Mouse (Mus musculus): ENCODE measurements around the gene Rin3. TPM values are rescaled to one million over a fixed set of nuclear protein-coding genes. Genes with fewer than 3 reads are reported as not detected.

Gene Rin3
- polyA plus RNA-seq, 1 experiment from 2014 or later, result 10.2 TPM

DNA sequence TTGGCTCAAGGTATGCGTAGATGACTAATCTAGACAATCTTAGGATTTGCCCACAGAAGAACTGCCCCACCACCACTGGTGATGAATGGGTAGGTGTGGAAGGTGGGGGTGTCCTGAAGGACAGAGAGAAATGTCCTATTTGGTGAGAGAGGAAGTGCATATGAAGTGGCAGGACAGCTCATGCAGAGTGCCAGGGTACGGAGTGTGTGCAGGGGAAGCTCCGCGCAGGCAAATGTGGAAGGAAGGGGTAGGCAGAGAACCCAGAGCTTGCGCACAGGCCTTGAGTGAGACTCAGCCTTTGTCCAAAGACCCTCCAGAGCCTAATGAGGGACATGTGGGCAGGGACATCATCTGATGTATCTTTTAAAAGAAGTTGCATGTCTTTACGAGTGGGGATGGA, 57.6 kb downstream of the Rin3 start:
- ATAC-seq (ENCODE audit: extremely low read depth, insufficient number of reproducible peaks, low FRiP score, low TSS enrichment), result no peak
- no peak overlapping the region for H3K9ac ChIP-seq
- H3K9me3 ChIP-seq, result no peaks in the 10 kb centered on the region
- no peak overlapping the region for H3K4me3 ChIP-seq
- no peak overlapping the region for H3K4me2 ChIP-seq
- H3K4me1 ChIP-seq, result peaks cover 40% of the 10 kb centered on the region
- peaks cover 9% of the 10 kb centered on the region for H3K36me3 ChIP-seq
- no peak overlapping the region for H3K27ac ChIP-seq (replicated peaks)
- WGBS, result 85% methylated on average over 6 of the region's 6 CpGs
- H3K27me3 ChIP-seq (replicated peaks), result no peaks in the 10 kb centered on the region

DNA sequence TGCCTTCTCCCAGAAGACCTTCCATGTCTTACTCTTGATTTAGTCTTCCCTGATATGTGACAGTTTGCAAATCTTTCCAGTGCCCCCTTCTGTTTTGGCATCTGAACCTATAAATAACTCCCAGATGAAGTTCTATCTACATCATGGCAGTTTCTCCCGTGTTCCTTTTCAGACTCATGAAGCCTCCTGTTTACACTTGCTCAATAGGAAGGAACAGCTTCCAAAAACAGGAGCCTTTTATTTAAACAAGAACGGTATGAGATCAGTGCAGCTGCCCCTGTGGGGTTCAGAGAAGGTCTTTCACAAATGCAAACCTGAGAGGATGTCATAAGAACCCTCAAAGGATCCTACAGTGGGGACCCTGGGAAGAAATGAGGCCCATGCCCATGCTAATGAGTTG, 59.3 kb downstream of the Rin3 start:
- peaks cover 42% of the 10 kb centered on the region for H3K4me1 ChIP-seq
- H3K9ac ChIP-seq, result no peak overlapping the region; the same call in 1 of the 2 replicates
- ATAC-seq (ENCODE audit: extremely low read depth, insufficient number of reproducible peaks, low FRiP score, low TSS enrichment), result no peak
- no peaks in the 10 kb centered on the region for H3K9me3 ChIP-seq
- peaks cover 15% of the 10 kb centered on the region for H3K36me3 ChIP-seq
- H3K4me2 ChIP-seq, result no peak overlapping the region
- no peak overlapping the region for H3K4me3 ChIP-seq
- no peak overlapping the region for H3K27ac ChIP-seq (replicated peaks)
- H3K27me3 ChIP-seq (replicated peaks), result no peaks in the 10 kb centered on the region
- 20% methylated on average over 2 of the region's 2 CpGs for WGBS

DNA sequence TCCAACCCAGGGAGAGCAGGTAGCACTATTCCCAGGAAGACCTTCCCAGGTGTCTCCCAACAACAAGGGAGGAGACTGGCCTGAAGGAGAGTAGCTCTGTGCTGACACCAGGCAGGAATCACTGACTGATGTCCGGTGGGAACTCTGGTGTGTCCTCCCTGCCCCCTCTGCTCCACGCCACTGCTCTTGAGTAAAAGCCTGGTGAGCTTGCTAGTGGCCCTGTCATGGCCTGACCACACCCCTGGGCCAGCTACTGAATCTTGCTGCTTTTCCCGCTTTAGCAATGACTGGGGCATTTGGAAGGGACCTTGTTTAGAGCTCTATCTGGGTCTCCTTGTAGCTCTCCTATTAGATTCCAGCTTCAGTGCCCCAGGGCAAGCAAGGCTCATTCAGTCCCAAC, 59.8 kb downstream of the Rin3 start:
- Histone ChIP-seq H3K27ac (replicated peaks) (peak overlapping the region; percentile 25; the same call in 1 of the 2 replicates), H3K9ac (peak overlapping the region; percentile 24; the same call in 1 of the 2 replicates), H3K4me1 (peaks cover 42% of the 10 kb centered on the region), H3K4me3 (no peak overlapping the region), H3K4me2 (no peak overlapping the region), H3K36me3 (peaks cover 15% of the 10 kb centered on the region), H3K27me3 (replicated peaks) (no peaks in the 10 kb centered on the region), H3K9me3 (no peaks in the 10 kb centered on the region)
- ATAC-seq (ENCODE audit: extremely low read depth, insufficient number of reproducible peaks, low FRiP score, low TSS enrichment), result no peak
- 43% methylated on average over 3 of the region's 3 CpGs for WGBS

DNA sequence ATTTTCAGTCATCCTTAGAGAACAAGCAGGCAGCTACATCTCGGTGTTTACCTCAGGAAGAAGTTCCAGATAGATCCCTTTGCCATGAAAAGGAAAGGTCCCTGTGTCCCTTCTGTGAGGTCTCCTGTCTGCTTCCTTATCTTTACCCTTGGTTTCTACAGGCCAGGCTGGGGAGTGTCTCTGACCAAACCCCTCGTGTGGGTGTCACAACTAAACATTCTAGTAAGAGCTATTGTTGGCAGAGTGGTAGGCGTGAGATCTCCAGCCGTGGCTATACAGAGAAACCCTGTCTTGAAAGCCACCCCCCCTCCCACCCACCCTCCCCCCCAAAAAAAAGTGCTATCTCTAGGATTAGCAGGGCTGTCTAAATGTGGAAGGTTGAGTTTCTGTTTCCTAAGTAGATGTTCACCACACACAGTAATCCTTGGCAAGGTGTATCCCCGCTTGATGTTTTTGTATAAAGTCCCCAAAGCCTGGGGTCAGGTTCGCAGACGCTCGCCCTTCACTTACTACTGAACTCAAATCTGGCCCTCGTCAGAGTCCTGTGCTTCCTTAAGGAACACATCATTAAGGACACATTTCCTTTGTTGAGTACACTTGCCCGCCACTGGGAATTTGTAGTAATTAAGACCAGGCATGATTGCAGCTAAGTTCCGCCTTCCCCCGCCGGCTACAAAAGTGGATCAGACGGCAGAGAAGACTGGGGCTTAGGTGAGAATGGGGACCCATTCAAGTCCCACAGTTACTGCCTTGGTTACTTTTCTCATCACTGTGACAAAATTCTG, 62.4 kb downstream of the Rin3 start:
- H3K27me3 ChIP-seq (replicated peaks), result no peaks in the 10 kb centered on the region
- H3K9ac ChIP-seq, result no peak overlapping the region
- ATAC-seq (ENCODE audit: extremely low read depth, insufficient number of reproducible peaks, low FRiP score, low TSS enrichment), result no peak
- WGBS, result 51% methylated on average over 14 of the region's 14 CpGs
- peaks cover 42% of the 10 kb centered on the region for H3K4me1 ChIP-seq
- no peaks in the 10 kb centered on the region for H3K9me3 ChIP-seq
- H3K4me3 ChIP-seq, result no peak overlapping the region
- H3K4me2 ChIP-seq, result no peak overlapping the region
- H3K36me3 ChIP-seq, result peaks cover 9% of the 10 kb centered on the region
- 0 out of 2 replicates have a peak overlapping the region, but pooled peaks have one; percentile 20 for H3K27ac ChIP-seq (replicated peaks)

DNA sequence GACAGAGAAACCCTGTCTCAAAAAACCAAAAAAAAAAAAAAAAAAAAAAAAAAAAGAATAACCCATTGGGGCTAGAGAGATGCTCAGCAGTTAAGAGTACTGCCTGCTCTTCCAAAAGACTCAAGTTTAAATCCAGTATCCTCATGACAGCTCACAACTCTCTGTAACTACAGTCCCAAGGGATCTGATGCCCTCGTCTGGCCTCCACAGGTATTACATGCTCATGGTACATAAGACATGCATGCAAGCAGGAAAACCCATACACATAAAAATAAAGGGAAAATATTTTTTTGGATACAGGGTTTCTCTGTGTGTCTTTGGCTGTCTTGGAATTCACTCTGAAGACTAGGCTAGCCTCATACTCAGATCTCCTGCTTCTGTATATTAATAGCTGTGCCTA, 63.7 kb downstream of the Rin3 start:
- Histone ChIP-seq H3K4me3 (no peak overlapping the region), H3K36me3 (peaks cover 16% of the 10 kb centered on the region), H3K4me2 (no peak overlapping the region), H3K27ac (replicated peaks) (no peak overlapping the region), H3K27me3 (replicated peaks) (no peaks in the 10 kb centered on the region), H3K9ac (no peak overlapping the region), H3K4me1 (peaks cover 40% of the 10 kb centered on the region), H3K9me3 (no peaks in the 10 kb centered on the region)
- 15% methylated on average over 1 of the region's 1 CpGs for WGBS
- ATAC-seq (ENCODE audit: extremely low read depth, insufficient number of reproducible peaks, low FRiP score, low TSS enrichment), result no peak

DNA sequence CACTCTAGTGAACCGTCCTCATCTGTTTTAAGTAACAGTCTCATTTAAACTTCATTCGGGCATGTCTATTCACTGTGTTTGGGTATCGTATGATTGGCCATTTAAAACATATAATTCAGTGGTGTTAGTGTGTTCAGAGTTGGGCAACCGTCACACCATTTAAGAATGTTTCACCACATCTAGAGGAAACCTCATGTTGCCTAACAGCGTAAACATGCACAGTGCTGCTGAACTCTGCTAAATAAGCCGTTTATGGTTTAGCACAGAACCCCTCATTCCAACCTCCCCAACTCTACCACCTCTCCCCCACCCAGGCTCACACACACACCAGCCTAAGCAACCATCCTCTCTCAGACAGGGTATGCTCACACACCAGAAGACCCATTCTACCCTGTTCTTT, 65.6 kb downstream of the Rin3 start:
- 88% methylated on average over 6 of the region's 6 CpGs for WGBS
- H3K4me1 ChIP-seq, result peaks cover 20% of the 10 kb centered on the region
- no peak for ATAC-seq (ENCODE audit: extremely low read depth, insufficient number of reproducible peaks, low FRiP score, low TSS enrichment)

DNA sequence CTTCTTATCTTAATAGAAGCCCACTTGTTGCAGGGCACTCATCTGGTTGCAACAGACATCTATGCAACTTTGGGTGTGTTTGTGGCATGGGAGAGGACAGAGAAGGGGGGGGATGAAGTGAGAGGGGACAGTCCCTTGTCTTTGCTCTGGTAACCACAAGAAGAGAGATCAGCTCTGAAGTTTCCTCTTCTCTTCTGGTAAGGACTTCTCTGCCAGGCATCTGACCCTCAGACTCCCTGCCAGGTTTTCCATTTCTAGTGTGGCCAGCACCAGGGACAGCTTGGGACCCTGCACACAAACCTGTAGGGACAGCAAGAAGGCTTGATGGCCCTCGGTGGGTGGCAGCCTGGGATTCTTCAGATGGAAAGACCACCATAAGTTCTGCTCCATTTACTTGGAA, 68.1 kb downstream of the Rin3 start:
- no peaks in the 10 kb centered on the region for H3K9me3 ChIP-seq
- H3K4me3 ChIP-seq, result no peak overlapping the region
- no peak overlapping the region for H3K27ac ChIP-seq (replicated peaks)
- H3K36me3 ChIP-seq, result peaks cover 41% of the 10 kb centered on the region
- no peaks in the 10 kb centered on the region for H3K27me3 ChIP-seq (replicated peaks)
- no peak for ATAC-seq (ENCODE audit: extremely low read depth, insufficient number of reproducible peaks, low FRiP score, low TSS enrichment)
- no peak overlapping the region for H3K4me2 ChIP-seq
- H3K4me1 ChIP-seq, result no peaks in the 10 kb centered on the region
- WGBS, result 76% methylated on average over 1 of the region's 1 CpGs
- no peak overlapping the region for H3K9ac ChIP-seq

More for the DNA sequence above, 65.6 kb downstream of the Rin3 start:
- H3K27me3 ChIP-seq (replicated peaks), result no peaks in the 10 kb centered on the region
- H3K4me3 ChIP-seq, result no peak overlapping the region
- H3K36me3 ChIP-seq, result peaks cover 34% of the 10 kb centered on the region
- H3K9me3 ChIP-seq, result no peaks in the 10 kb centered on the region
- no peak overlapping the region for H3K4me2 ChIP-seq
- no peak overlapping the region for H3K9ac ChIP-seq
- no peak overlapping the region for H3K27ac ChIP-seq (replicated peaks)

DNA sequence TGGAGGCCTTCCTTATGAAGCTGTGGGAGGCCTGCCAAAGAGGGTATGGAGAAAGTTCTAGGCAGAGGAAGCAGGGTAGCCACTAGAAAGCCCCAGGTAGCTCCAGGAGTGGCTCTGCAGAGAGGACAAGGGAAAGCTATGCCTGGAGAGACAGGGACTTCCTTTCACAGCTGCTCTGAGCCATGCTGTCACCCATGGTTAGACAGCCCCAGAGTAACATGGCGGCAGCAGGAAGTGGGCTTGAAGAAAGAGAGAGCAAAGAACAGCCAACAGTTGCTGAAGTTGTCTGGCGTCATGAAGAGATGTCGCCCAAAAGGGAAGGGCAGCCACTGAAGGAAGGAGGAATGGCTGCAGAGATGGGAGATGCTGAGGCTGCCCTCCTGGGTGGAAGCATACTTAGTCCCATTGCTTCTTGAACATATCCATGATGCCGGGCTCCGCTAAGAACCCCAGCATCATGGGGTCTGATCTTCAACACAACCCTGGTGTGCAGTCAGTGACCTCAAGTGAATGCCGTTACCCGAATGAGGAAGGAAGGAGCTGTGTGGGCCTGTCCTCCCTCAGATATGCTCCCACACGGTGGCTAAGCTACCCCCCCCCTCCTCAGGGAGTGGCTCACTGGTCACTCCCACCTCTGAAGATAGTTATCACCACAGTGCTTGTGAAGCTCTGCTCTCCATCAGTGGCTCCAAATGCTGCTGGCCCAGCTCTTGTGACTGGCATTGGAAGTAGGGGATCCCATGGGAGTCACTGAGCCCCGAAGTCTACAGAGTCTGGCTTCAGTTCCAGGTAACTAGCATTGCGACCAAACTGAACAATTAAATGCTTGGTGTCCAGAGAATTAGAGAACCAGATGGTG, 71.5 kb downstream of the Rin3 start:
- H3K4me1 ChIP-seq, result no peaks in the 10 kb centered on the region
- H3K4me3 ChIP-seq, result no peak overlapping the region
- no peak overlapping the region for H3K27ac ChIP-seq (replicated peaks)
- WGBS, result 77% methylated on average over 10 of the region's 10 CpGs
- no peaks in the 10 kb centered on the region for H3K27me3 ChIP-seq (replicated peaks)
- no peak overlapping the region for H3K4me2 ChIP-seq
- H3K9ac ChIP-seq, result no peak overlapping the region
- no peak for ATAC-seq (ENCODE audit: extremely low read depth, insufficient number of reproducible peaks, low FRiP score, low TSS enrichment)
- H3K9me3 ChIP-seq, result no peaks in the 10 kb centered on the region
- peaks cover 64% of the 10 kb centered on the region for H3K36me3 ChIP-seq

DNA sequence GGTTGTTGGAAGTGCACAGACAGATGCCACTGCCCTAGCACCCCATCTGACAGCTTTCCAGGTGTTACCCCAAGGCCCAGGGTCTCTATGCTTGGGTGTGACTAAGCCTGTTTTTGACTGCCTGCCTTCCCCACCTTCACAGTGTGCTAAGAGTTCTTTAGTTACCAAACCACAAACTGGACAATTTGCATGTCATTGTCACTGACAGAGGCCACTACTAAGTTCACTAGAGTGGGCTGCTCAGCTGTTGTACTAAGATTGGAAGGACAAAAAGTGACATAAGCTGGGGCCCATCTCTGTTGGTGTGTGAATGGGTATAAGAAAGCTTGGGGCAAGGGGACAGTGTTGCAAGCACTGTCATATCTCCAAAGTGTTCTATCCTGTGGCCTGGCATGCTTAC, 72.9 kb downstream of the Rin3 start:
- Histone ChIP-seq H3K9me3 (no peaks in the 10 kb centered on the region), H3K27ac (replicated peaks) (no peak overlapping the region), H3K27me3 (replicated peaks) (no peaks in the 10 kb centered on the region), H3K4me3 (no peak overlapping the region), H3K9ac (no peak overlapping the region), H3K4me1 (no peaks in the 10 kb centered on the region), H3K36me3 (peaks cover 76% of the 10 kb centered on the region), H3K4me2 (no peak overlapping the region)
- no peak for ATAC-seq (ENCODE audit: extremely low read depth, insufficient number of reproducible peaks, low FRiP score, low TSS enrichment)

DNA sequence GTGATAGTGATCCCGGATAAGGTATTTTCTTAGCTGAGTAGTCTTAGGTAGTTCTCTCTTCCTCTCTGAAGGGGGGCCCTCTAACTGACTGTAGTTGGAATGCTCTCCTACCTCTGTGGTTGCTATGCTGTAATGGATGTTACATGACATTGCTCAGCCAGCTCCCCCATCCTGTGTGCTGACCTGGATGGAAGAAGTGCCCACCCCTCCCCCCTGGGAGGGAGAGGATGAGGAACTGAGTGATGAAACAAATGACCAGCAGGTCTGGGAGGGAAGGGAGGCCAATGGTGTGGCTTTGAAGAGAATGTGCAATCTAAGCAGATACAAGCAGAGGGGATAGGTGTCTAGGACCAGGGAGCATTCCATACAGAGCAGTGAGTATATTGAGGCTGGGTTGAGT, 73.9 kb downstream of the Rin3 start:
- Histone ChIP-seq H3K27me3 (replicated peaks) (no peaks in the 10 kb centered on the region), H3K9ac (no peak overlapping the region), H3K4me3 (no peak overlapping the region), H3K4me2 (no peak overlapping the region), H3K27ac (replicated peaks) (no peak overlapping the region), H3K4me1 (no peaks in the 10 kb centered on the region), H3K9me3 (no peaks in the 10 kb centered on the region), H3K36me3 (peaks cover 76% of the 10 kb centered on the region)
- ATAC-seq (ENCODE audit: extremely low read depth, insufficient number of reproducible peaks, low FRiP score, low TSS enrichment), result no peak
- 84% methylated on average over 1 of the region's 1 CpGs for WGBS

DNA sequence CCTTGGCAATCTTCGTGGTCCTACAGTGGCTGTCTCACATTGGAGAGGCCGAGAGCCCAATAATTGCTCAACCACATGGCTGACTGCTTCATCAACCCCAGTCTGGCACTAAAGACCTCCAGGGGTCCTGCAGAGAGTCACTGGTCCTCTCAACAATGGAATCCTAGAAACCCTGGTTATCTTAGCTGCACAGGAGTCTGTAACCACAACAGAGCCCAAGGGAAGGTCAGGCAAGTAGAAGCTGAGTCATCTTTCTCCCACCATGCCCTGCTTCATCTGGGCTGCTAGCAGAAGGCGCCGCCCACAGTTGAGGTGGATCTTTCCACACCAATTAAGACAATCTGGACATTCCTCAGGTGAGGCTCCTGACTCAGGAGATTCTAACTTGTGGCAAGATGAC, 76.5 kb downstream of the Rin3 start:
- H3K9me3 ChIP-seq, result no peaks in the 10 kb centered on the region
- no peaks in the 10 kb centered on the region for H3K4me1 ChIP-seq
- H3K4me3 ChIP-seq, result no peak overlapping the region
- H3K4me2 ChIP-seq, result no peak overlapping the region
- no peak overlapping the region for H3K9ac ChIP-seq
- peaks cover 75% of the 10 kb centered on the region for H3K36me3 ChIP-seq
- WGBS, result 89% methylated on average over 4 of the region's 4 CpGs
- no peak for ATAC-seq (ENCODE audit: extremely low read depth, insufficient number of reproducible peaks, low FRiP score, low TSS enrichment)
- H3K27me3 ChIP-seq (replicated peaks), result no peaks in the 10 kb centered on the region
- no peak overlapping the region for H3K27ac ChIP-seq (replicated peaks)
